Mouse (Mus musculus) layer of hippocampus, postnatal 14 days (tissue): ENCODE results near the gene Krt80. TPM values are rescaled to one million over a fixed set of nuclear protein-coding genes. Genes with fewer than 3 reads are reported as not detected.

Experiments used
- DNase-seq, 2 experiments: peaks; one replicate each; pipeline ENCODE4 v3.0.0; 2021 to 2022; ENCODE audit warnings: low spot score in 2 of 2, mixed read lengths in 1 of 2
- long read RNA-seq, 2 experiments: library from polyadenylated mRNA; stranded (forward); transcript quantifications; one replicate each; pipeline ENCODE4 v2.0.0; 2021
- total RNA-seq, 2 experiments: library from RNA; stranded (reverse); gene quantifications; 2 replicates each; pipeline ENCODE4 v1.2.3; 2021

Gene Krt80
- total RNA-seq, result under 1 TPM in 1 of 2 experiments, not detected in 1; 0.10 TPM
- long read RNA-seq, experiment 1, result 0 reads
- long read RNA-seq, experiment 2, result 0 reads

DNA sequence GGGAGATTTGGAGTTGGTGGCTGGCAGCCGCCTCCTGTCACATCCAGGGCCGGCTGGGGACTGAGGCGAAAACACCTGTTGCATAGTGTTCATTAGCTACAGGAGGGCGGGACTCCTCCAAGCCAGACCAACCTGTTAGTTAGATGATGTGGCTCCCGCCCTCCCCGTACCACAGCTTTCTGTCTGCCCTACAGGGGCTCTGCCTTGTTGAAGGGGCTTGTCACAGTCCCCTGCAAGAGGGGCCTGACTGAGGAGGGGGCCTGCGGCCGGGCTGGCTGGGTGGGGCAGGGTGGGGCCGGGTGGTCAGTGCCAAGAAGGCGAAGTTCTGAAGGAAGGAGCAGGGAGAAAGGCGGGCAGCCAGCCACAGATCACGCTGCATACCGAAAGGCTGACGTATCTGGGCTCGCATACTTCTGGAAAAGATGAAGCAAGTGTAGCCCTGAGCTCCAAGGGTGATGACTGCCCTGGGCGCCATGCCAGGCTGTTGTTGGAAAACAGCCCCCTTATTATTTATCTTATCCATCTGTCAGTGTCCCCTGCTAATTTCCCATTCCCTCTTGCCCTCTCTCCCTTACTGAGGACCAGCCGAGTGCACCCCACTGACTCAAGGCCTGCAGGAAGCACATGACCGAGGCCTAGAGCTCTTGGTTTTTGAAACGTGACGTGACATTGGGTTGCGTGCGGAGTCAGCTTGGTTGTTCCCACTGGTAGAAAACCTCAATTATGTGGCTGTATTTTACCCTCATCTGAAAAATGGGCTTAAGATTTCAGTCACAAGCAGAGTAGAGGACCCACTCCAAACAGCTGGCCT lies at the start of gene Krt80:
Gene Krt80 (minus strand): TSS at position 62 of the 811 bp plus-strand sequence.
- no peak for DNase-seq

DNA sequence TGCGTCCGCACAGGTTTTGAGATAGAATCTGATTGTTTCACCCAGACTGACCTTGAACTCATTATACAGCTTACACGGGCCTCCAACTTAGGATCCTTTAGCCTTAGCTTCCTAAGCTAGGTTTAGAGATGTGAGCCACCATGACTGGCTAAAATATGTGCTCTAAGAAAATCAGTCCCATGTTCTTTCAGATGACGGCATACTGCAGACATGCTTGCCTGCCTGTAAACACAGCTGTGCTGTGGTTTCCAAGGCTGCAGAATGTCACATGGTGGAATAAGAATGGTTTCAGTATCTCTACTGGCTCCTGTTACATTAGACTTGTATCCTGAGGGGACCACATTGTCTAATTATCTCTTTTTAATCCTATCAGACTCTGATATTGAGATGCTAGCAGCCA lies 49.0 kb upstream of the Krt80 start:
- peak; percentile 13 to 16 for DNase-seq

- DNase-seq, result no peak
These were observed 45.0 kb upstream of the Krt80 start for GRCm38 (mm10) chr15:101414807-101415565.

DNA sequence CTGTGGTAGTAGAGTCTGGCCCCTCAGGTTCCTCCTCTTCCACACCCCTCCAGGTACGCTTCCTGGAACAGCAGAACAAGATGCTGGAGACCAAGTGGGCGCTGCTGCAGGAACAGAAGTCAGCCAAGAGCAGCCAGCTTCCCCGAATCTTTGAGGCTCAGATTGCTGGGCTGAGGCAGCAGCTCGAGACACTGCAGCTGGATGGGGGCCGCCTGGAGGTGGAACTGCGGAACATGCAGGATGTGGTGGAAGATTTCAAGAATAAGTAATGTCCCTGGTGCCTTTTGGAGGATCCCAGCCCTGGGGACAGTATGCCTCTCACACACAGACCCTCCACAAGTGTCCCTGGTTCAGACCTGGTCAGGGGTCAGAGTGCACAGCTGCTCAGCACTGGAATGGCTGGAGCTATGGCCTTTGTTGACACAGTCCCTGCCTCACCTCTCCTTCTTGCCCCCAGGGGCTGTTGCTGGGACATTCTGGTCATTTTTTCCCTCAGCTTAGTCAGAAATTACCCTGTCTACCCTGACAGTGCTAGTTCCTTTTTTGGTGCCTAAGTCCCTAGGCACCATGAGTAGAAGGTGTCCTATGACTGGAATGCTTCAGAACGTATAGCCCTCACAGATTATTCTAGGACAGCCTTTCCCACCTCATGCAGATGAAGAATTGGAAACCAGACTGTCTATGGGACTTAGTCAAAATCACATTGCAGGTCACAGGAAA lies 44.1 kb upstream of the Krt80 start:
- DNase-seq, result no peak

DNA sequence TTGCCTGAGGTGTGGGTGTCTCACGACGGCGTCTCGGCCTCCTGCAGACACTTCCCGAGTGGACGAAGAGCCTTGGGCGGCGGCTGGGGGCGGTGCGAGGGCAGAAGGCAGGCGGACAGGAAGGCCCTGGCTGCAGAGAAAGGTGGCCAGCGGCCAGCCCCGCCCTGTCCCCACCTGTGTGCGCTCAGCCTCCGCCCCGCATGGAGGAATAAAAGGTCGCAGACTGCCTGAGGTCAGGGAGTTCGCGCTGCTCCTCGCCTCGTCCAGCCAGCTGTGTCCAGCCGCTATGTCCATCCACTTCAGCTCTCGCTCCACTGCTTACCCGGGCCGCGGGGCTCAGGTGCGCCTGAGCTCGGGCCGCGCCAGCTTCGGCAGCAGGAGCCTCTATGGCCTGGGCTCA lies 42.2 kb upstream of the Krt80 start:
- DNase-seq, result no peak

DNA sequence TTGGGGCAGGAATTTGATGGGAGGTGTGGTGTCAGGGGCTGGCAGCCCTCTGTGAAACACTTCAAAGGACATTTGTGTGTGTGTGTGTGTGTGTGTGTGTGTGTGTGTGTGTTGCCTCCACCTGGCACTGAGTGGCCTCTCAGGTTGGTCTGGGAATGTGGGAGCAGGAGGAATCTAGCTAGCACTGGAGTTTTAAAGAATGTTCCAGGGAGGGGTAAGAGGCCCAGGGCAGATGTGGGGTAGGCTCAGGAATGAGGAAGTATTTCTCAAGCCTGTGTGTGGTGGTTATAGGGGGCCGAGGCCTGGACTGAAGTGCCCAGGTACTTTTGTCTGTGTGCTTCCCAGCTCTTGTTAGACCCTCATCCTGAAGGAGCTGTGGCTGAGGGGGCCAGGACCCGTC lies 40.8 kb upstream of the Krt80 start, which contains the start of gene Krt7:
Gene Krt7 (plus strand): TSS at position 269 of the 400 bp plus-strand sequence.
- DNase-seq, result no peak

DNA sequence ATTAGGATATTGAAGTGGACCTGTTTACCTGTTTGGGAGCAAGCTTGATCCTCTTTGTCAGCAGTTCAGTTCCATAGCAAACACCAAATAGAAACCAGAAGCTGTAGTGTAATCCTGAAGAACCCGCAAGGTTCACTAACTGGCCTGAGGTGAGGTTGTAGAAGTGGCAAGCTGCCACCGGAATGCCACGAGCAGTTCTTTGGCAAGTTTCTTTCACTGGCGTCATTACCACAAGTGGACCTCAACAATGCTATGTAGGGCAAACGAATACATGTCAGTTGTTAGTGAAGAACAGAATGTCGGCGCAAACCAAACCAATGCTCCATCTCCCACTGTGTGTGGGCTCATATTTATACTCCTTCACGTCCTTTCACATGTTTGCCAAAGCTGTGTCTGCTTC lies 28.3 kb upstream of the Krt80 start:
- DNase-seq, result no peak

- DNase-seq, result no peak
These were observed 27.7 kb upstream of the Krt80 start for GRCm38 (mm10) chr15:101397683-101398082.

DNA sequence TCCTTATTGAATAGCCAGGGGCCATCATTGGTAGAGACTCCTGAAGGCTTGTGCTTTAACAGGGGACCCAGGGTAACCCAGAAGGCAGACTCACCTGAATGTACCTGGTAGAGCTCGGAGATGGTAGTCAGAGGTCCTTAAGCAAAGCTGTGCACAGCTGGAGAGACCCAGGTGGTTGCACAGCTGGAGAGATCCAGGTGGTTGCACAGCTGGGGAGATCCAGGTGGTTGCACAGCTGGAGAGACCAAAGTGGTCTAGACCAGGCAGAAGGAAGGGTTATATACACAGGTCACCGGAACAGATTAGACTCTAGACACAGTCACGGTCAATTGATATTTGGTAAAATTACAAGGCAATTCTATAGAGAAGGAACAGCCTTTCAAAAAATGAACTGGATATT lies 27.0 kb upstream of the Krt80 start:
- DNase-seq, result no peak

DNA sequence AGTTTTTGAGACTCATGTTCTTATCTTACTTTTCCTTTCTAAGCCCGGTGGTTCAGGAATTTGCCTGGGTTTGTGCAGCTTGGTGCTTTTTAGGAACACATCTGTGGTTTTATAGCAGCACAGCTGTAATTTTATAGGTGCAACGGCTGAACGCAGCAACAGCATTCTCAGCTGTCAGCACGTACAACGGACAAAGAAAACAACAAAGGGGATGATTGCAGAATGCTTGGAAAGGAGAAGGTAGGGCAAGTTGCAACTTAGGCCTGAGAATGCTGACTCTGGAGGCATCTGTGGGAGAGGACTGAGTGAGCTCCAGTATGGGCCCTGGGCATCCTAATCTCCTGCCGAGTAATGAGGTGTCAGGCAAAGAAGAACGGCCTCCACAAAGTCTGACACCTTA lies 26.5 kb upstream of the Krt80 start:
- DNase-seq, result no peak

GRCm38 (mm10) chr15:101394908-101395307 lies 24.9 kb upstream of the Krt80 start:
- no peak for DNase-seq

DNA sequence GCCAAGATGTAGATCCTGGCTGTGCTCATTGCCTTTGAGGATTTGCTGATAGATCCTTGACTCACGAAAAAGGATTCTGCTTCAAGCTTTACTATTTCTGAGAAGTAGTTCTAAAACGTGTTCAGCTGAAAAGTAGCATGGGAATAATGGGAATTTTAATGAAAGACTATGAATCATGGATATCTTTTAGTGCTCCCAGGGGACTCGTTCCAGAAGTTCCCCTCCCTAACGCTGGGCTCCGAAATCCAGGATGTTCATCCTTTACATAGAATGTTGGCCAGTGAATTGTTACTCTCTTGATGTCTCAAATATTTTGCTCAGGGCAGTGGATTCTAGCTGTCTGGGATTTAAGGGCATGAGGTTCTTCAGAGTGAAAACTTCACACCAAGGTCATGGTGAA lies 22.3 kb upstream of the Krt80 start:
- no peak for DNase-seq

- no peak for DNase-seq
These were observed 20.2 kb upstream of the Krt80 start for GRCm38 (mm10) chr15:101390203-101390602.

DNA sequence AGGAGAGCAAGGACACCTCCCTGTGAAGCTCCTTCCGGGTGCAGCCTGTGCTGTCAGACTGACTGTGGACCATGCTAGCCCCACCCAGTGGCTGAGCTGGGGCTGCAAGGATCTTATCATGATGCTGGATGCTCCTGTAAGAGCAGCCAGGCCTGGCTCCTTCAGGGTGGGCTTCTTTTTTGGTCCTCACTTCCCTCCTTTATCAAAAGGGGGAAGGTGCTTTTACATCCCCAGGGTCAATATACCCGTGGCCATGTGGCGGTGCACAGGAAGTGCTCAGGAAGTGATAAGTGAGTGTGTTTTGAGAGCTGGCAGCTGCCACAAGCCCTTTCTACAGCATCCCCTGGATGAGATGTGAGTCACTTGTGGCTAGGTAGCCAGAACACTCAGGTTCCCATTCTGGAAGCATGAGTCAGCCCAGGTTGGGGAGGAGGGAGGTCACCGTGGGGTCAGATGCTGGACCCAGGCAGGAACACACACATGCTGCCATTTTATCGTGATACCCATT lies 18.1 kb upstream of the Krt80 start:
- DNase-seq, result no peak

DNA sequence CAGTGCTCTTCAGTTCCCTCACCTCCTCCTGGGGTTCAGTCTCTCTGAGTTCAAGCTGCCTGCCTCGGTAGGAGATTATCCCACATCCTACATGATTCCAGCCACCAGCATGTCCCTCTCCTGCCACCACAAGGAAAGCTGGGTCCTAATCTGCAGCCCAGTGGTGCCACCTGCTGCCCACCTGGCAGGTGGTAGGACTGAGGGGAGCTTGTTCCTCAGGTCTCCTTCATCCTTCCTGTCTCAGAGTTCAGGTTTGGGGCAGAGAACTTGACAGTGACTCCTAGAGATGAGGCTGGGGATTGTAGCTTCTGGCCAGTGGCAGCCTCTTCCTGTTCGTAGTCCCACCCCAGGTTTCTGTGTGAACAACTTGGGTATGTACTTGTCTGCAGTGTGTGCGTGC lies 17.2 kb upstream of the Krt80 start:
- DNase-seq, result no peak

GRCm38 (mm10) chr15:101385064-101385463 lies 15.1 kb upstream of the Krt80 start:
- no peak for DNase-seq

DNA sequence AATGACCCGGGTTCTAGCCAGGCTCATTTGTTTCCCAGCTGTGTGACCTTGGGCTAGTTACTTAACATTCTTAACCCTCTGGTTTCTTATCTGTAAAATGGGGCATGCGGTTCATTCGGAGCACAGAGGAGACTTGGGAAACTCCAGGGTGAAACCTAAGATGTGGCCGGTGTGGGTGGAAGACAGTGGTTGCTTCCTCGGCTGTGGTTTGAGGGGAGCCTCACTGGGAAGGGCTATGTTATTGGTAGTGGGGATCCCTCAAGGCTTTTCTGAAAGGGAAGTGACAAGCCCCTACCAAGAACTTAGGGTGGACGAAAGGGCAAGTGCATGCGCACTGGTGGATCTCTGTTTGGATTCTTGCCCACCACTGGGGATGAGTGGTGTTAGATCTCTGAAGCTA lies 14.6 kb upstream of the Krt80 start:
- DNase-seq, result no peak

DNA sequence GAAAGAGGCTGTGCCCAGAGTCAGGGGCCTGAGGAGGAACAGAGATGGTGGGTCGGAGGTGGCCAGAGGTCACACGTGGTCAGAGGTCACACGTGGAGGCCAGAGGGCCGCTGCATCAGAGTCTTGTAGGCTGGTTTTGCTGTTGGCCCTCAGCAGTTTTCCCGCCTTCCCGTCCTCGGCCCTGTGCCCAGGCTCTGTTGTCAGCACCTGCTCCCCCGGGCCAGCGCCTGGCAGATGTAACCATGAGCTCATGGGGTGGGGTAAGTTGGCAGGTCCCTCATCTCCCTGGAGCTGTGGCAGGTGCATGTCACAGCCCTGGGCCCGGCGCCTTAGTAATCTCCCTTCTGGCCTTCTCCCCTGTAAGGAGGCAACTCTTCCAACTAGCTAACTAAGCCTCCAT lies 12.8 kb upstream of the Krt80 start:
- DNase-seq, result no peak

GRCm38 (mm10) chr15:101381758-101382157 lies 11.8 kb upstream of the Krt80 start:
- DNase-seq, result no peak

- DNase-seq, result no peak
These were observed 8.7 kb upstream of the Krt80 start for GRCm38 (mm10) chr15:101378646-101379045.

GRCm38 (mm10) chr15:101376776-101377061 lies 6.8 kb upstream of the Krt80 start:
- DNase-seq, result no peak
